Mouse (Mus musculus): ENCODE results near the gene Nfkb1. TPM values are rescaled to one million over a fixed set of nuclear protein-coding genes. Genes with fewer than 3 reads are reported as not detected.

Gene Nfkb1
- total and polyA plus RNA-seq, 3 experiments: 271 to 369 (median 346) TPM

- Histone ChIP-seq H3K9ac (ENCODE audit: insufficient read depth, low read depth) (no peak overlapping the region), H3K4me2 (ENCODE audit: insufficient read depth, low read depth, poor library complexity, severe bottlenecking) (no peak overlapping the region), H3K4me3 (replicated peaks in 1 of 3; ENCODE audit: low read depth in 2 of 3, low read length in 2 of 3, poor library complexity in 1 of 3) (no peak overlapping the region), H3K9me3 (replicated peaks; ENCODE audit: low read length) (peaks cover 6% of the 10 kb centered on the region), H3K36me3 (replicated peaks in 1 of 2; ENCODE audit: control insufficient read depth in 1 of 2, insufficient read depth in 1 of 2, low read length in 1 of 2) (peaks cover 6 to 33% of the 10 kb centered on the region in 2 experiments), H3K27ac (ENCODE audit: insufficient read depth, low read depth) (no peak overlapping the region), H3K4me1 (ENCODE audit: control insufficient read depth in 1 of 2, insufficient read depth in 2 of 2) (peaks cover 3 to 55% of the 10 kb centered on the region in 2 experiments; a peak in 3 of 4 replicates), H3K27me3 (replicated peaks) (no peaks in the 10 kb centered on the region), H3K79me2 (replicated peaks; ENCODE audit: control insufficient read depth, extremely low read depth, insufficient read depth, poor library complexity, severe bottlenecking) (no peaks in the 10 kb centered on the region)
- TF ChIP-seq POLR2A (IDR thresholded peaks at IDR 0.05; ENCODE audit: low read depth, low read length) (no peak), HCFC1 (IDR thresholded peaks at IDR 0.05; ENCODE audit: low read depth, low read length) (no peak), ZMIZ1 (IDR thresholded peaks at IDR 0.05; ENCODE audit: low read depth, low read length) (no peak), E2F4 (IDR thresholded peaks at IDR 0.05; ENCODE audit: insufficient replicate concordance, low read depth, low read length) (no peak), JUN (IDR thresholded peaks at IDR 0.05; ENCODE audit: insufficient read depth, low read depth, low read length) (no peak), ETS1 (conservative IDR thresholded peaks at IDR 0.05; ENCODE audit: low read depth, low read length) (no peak), JUND (conservative IDR thresholded peaks at IDR 0.05; ENCODE audit: low read depth, low read length) (no peak)
- dilution Hi-C loops (cut with MboI; ENCODE audit: extremely low pct_ligation_motif_present, extremely low pct_unique_long_range_greater_than_20kb, low sequenced_read_pairs): no loop called here
- no peak for DNase-seq (ENCODE audit: extremely low read depth)
- in situ Hi-C loops (cut with MboI; ENCODE audit: low pct_ligation_motif_present, low pct_unique_long_range_greater_than_20kb, low sequenced_read_pairs): no loop called here
These were observed 118.3 kb downstream of the Nfkb1 start for GRCm38 (mm10) chr3:135573051-135573450.

- DNase-seq (ENCODE audit: extremely low read depth): peak; percentile 84
- Histone ChIP-seq H3K4me1 (ENCODE audit: control insufficient read depth in 1 of 2, insufficient read depth in 2 of 2) (peaks cover 3 to 60% of the 10 kb centered on the region in 2 experiments; a peak in 3 of 4 replicates), H3K9me3 (replicated peaks; ENCODE audit: low read length) (no peaks in the 10 kb centered on the region), H3K4me3 (replicated peaks in 1 of 3; ENCODE audit: low read depth in 2 of 3, low read length in 2 of 3, poor library complexity in 1 of 3) (peak overlapping the region; percentile 48 to 52 (median 50)), H3K4me2 (ENCODE audit: insufficient read depth, low read depth, poor library complexity, severe bottlenecking) (peak overlapping the region; percentile 65), H3K9ac (ENCODE audit: insufficient read depth, low read depth) (peak overlapping the region; percentile 47), H3K36me3 (replicated peaks in 1 of 2; ENCODE audit: control insufficient read depth in 1 of 2, insufficient read depth in 1 of 2, low read length in 1 of 2) (peaks cover 6 to 47% of the 10 kb centered on the region in 2 experiments), H3K27me3 (replicated peaks) (no peaks in the 10 kb centered on the region), H3K79me2 (replicated peaks; ENCODE audit: control insufficient read depth, extremely low read depth, insufficient read depth, poor library complexity, severe bottlenecking) (no peaks in the 10 kb centered on the region), H3K27ac (ENCODE audit: insufficient read depth, low read depth) (no peak overlapping the region)
- in situ Hi-C loops (cut with MboI; ENCODE audit: low pct_ligation_motif_present, low pct_unique_long_range_greater_than_20kb, low sequenced_read_pairs) (no loop called here), dilution Hi-C loops (cut with MboI; ENCODE audit: extremely low pct_ligation_motif_present, extremely low pct_unique_long_range_greater_than_20kb, low sequenced_read_pairs) (no loop called here)
- TF ChIP-seq EP300 (IDR thresholded peaks at IDR 0.05; ENCODE audit: low read length): no peak
- no peak for TF ChIP-seq BHLHE40 (IDR thresholded peaks at IDR 0.05; ENCODE audit: low read depth, low read length)
- TF ChIP-seq RAD21 (IDR thresholded peaks at IDR 0.05; ENCODE audit: low read depth, low read length): no peak
- TF ChIP-seq TCF12 (IDR thresholded peaks at IDR 0.05; ENCODE audit: low read depth, low read length): peak; percentile 88
- TF ChIP-seq KAT2A (IDR thresholded peaks at IDR 0.05; ENCODE audit: insufficient replicate concordance, low read length): no peak
- peak; percentile 82; the same call in 1 of the 2 replicates for TF ChIP-seq TBP (conservative IDR thresholded peaks at IDR 0.05; ENCODE audit: low read depth, low read length)
- no peak for TF ChIP-seq MYC (IDR thresholded peaks at IDR 0.05; ENCODE audit: low read depth, low read length)
- TF ChIP-seq NELFE (IDR thresholded peaks at IDR 0.05; ENCODE audit: low read depth, low read length): peak; percentile 93
- TF ChIP-seq ZC3H11A (IDR thresholded peaks at IDR 0.05; ENCODE audit: low read depth, low read length): no peak
- peak; percentile 68; the same call in 1 of the 2 replicates for TF ChIP-seq POLR2AphosphoS2 (IDR thresholded peaks at IDR 0.05; ENCODE audit: low read depth, low read length)
- no peak for TF ChIP-seq ETS1 (conservative IDR thresholded peaks at IDR 0.05; ENCODE audit: low read depth, low read length)
- no peak for TF ChIP-seq RCOR1 (conservative IDR thresholded peaks at IDR 0.05; ENCODE audit: low read depth, low read length)
- no peak for TF ChIP-seq PAX5 (IDR thresholded peaks at IDR 0.05; ENCODE audit: low read length)
- TF ChIP-seq ZKSCAN1 (IDR thresholded peaks at IDR 0.05; ENCODE audit: borderline replicate concordance, low read depth, low read length): no peak
- TF ChIP-seq ZMIZ1 (IDR thresholded peaks at IDR 0.05; ENCODE audit: low read depth, low read length): peak; percentile 74; the same call in 1 of the 2 replicates
- TF ChIP-seq CHD1 (IDR thresholded peaks at IDR 0.05; ENCODE audit: low read depth, low read length): no peak
- no peak for TF ChIP-seq ZNF384 (IDR thresholded peaks at IDR 0.05; ENCODE audit: low read depth, low read length)
- no peak for TF ChIP-seq MAX (IDR thresholded peaks at IDR 0.05; ENCODE audit: low read length)
- TF ChIP-seq MXI1 (IDR thresholded peaks at IDR 0.05; ENCODE audit: low read depth, low read length): no peak
- no peak for TF ChIP-seq GABPA (IDR thresholded peaks at IDR 0.05; ENCODE audit: insufficient replicate concordance, low read depth, low read length)
- TF ChIP-seq MEF2A (IDR thresholded peaks at IDR 0.05; ENCODE audit: borderline replicate concordance, low read depth, low read length): no peak
- TF ChIP-seq POLR2A (IDR thresholded peaks at IDR 0.05; ENCODE audit: low read depth, low read length): peak; percentile 96
- TF ChIP-seq JUND (conservative IDR thresholded peaks at IDR 0.05; ENCODE audit: low read depth, low read length): 0 out of 2 replicates have a peak, but pooled peaks have one; percentile 30
- no peak for TF ChIP-seq SMC3 (IDR thresholded peaks at IDR 0.05; ENCODE audit: low read depth, low read length)
- TF ChIP-seq E2F4 (IDR thresholded peaks at IDR 0.05; ENCODE audit: insufficient replicate concordance, low read depth, low read length): no peak
- TF ChIP-seq CHD2 (IDR thresholded peaks at IDR 0.05; ENCODE audit: low read length): no peak
- TF ChIP-seq USF1 (IDR thresholded peaks at IDR 0.05; ENCODE audit: low read depth, low read length): no peak
- TF ChIP-seq UBTF (IDR thresholded peaks at IDR 0.05; ENCODE audit: low read depth, low read length): no peak
- no peak; the same call in 1 of the 2 replicates for TF ChIP-seq JUN (IDR thresholded peaks at IDR 0.05; ENCODE audit: insufficient read depth, low read depth, low read length)
- peak; percentile 87; the same call in 1 of the 2 replicates for TF ChIP-seq SIN3A (IDR thresholded peaks at IDR 0.05; ENCODE audit: low read length)
- no peak for TF ChIP-seq USF2 (conservative IDR thresholded peaks at IDR 0.05; ENCODE audit: low read depth, low read length)
These were observed 119.8 kb downstream of the Nfkb1 start for GRCm38 (mm10) chr3:135571540-135571939.

Data from CH12.LX (cell line).